Mouse (Mus musculus) macrophage (primary cell): ENCODE measurements around the gene Amy2a3. TPM values are rescaled to one million over a fixed set of nuclear protein-coding genes. Genes with fewer than 3 reads are reported as not detected.
"Not testable (repeated sequence)": the region's sequence is repeated elsewhere in the genome, so short reads cannot be mapped to it uniquely, and the experiment has no call there.

Experiments
- H3K27ac ChIP-seq: fragments of 350-480 bp; formaldehyde crosslinking; 2 replicates; pipeline ENCODE4 v1.9.0; 2021
- H3K36me3 ChIP-seq: fragments of 350-480 bp; formaldehyde crosslinking; 2 replicates; pipeline ENCODE4 v1.9.0; 2021; ENCODE audit errors: inconsistent target
- H3K4me3 ChIP-seq: fragments of 350-480 bp; formaldehyde crosslinking; 2 replicates; pipeline ENCODE4 v1.9.0; 2021; ENCODE audit errors: inconsistent target
- H3K79me2 ChIP-seq: fragments of 350-480 bp; formaldehyde crosslinking; 2 replicates; pipeline ENCODE4 v1.9.0; 2021; ENCODE audit errors: inconsistent target
- WGBS: methylation state at CpG from one replicate; pipeline ENCODE4 v1.1.7; 2026; ENCODE audit warnings: inconsistent platforms; ENCODE audit not compliant: missing documents; 5-methylcytosine and 5-hydroxymethylcytosine counted together
- polyA plus RNA-seq: library from polyadenylated mRNA; stranded (reverse); fragments of 250-400 nt; gene quantifications from 3 replicates; pipeline ENCODE4 v1.2.4, GENCODE M21; 2018; ENCODE audit warnings: inconsistent platforms
- total RNA-seq, 78 experiments: library from RNA; depleted of rRNA; stranded (reverse); fragments of 250-400 nt; gene quantifications; 1 replicate in 9 of 78; 2 replicates in 24 of 78; 3 replicates in 43 of 78; 4 replicates in 2 of 78; pipeline ENCODE4 v1.2.4; 2018; ENCODE audit warnings: inconsistent platforms in 56 of 78

Amy2a3 gene
- total RNA-seq (2018; cell fraction: chromatin; rRNA removed) = not detected
- not detected for total RNA-seq (2018; cell fraction: cytosol; rRNA removed)
- not detected for total RNA-seq (2018; cell fraction: nucleus; rRNA removed)
- polyA plus RNA-seq = not detected in 3 replicates

- H3K4me3 ChIP-seq, H3K27ac ChIP-seq, H3K36me3 ChIP-seq, H3K79me2 ChIP-seq: not testable (repeated sequence)
- WGBS = no CpG with 5 or more reads among the region's 4 CpGs
Measured at GRCm38 (mm10) chr3:113323952-113324351, at the start of gene Amy2a3. Gene Amy2a3 (minus strand): TSS chr3:113324052.

GRCm38 (mm10) chr3:113356558-113356957 is 32.7 kb upstream of the Amy2a3 start, which contains the start of gene Amy2a2:
Gene Amy2a2 (minus strand): TSS chr3:113356658.
- not testable (repeated sequence) for H3K79me2 ChIP-seq, H3K27ac ChIP-seq, H3K4me3 ChIP-seq, H3K36me3 ChIP-seq
- no CpG with 5 or more reads among the region's 4 CpGs for WGBS

DNA sequence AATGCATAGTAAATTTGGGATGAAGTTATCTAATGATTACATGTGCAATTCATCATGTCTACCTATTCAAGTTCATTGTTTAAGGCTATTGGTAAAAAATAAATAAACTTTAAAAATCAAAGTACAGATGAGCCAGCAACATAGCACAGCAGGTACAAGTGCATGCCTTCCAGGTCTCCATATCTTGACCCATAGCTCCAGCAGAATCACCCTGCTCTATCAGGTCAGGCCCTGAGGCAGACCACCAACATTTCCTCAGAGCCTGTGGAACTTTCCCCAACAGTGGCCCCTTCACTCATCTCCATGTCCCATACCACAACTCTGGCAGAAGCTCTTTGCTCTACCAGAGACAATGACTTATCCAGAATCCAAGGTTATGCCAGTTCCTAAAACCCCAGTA is 21.6 kb upstream of the Amy2a3 start:
- H3K36me3 ChIP-seq, H3K4me3 ChIP-seq, H3K79me2 ChIP-seq, H3K27ac ChIP-seq: not testable (repeated sequence)

GRCm38 (mm10) chr3:113312937-113313336 is 10.9 kb downstream of the Amy2a3 start:
- no CpG with 5 or more reads among the region's 3 CpGs for whole genome bisulfite sequencing
- not testable (repeated sequence) for H3K27ac ChIP-seq, H3K4me3 ChIP-seq, H3K36me3 ChIP-seq, H3K79me2 ChIP-seq

- not testable (repeated sequence) for H3K79me2 ChIP-seq, H3K36me3 ChIP-seq, H3K4me3 ChIP-seq, H3K27ac ChIP-seq
- WGBS = no CpG with 5 or more reads among the region's 4 CpGs
Measured at GRCm38 (mm10) chr3:113291349-113291748, 32.5 kb downstream of the Amy2a3 start, which contains the start of gene Amy2a4. Gene Amy2a4 (minus strand): TSS chr3:113291449.

- H3K79me2 ChIP-seq, H3K27ac ChIP-seq, H3K4me3 ChIP-seq, H3K36me3 ChIP-seq: not testable (repeated sequence)
Measured at GRCm38 (mm10) chr3:113280285-113280684, 43.6 kb downstream of the Amy2a3 start.

DNA sequence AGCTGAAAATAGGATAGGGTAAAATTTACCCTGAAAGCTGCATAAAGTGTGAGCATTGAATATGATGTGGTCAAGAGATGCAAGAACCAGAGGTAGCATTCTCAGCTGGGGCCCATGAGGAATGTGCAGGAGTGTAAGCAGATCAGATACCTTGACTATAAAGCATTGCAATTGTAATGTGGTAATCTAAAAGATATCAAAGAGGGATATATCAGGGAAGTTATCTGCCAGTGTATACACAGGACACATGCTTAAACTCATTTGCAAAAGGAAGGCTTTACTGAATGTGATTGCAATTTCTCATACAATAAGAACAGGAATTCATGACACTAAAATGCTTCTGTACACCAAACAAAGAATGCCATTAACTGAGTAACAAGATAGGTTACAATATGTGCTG is 44.3 kb downstream of the Amy2a3 start:
- H3K36me3 ChIP-seq, H3K4me3 ChIP-seq, H3K27ac ChIP-seq, H3K79me2 ChIP-seq: not testable (repeated sequence)

Other genes with a start within 250 kb of the Amy2a3 start
- not detected in 3 replicates for gene Amy2a5, start 65.2 kb downstream of the Amy2a3 start, polyA plus RNA-seq
- gene Amy2a4, start 32.6 kb downstream of the Amy2a3 start, polyA plus RNA-seq = not detected in 3 replicates
- gene Amy2a2, start 32.6 kb upstream of the Amy2a3 start, polyA plus RNA-seq = not detected in 3 replicates
- not detected in 3 replicates for gene Amy2a1, start 208.4 kb upstream of the Amy2a3 start, polyA plus RNA-seq